Mouse (Mus musculus) CD4-positive naive resting alpha-beta T cell, adult 76 days (primary cell): ENCODE data around the gene Tmem242. TPM values are rescaled to one million over a fixed set of nuclear protein-coding genes. Genes with fewer than 3 reads are reported as not detected.

Experiments
- total RNA-seq: library from RNA; stranded (reverse); gene quantifications from one replicate; pipeline ENCODE4 v1.2.4, GENCODE M21; 2023

Gene Tmem242
- 31.7 TPM for total RNA-seq

GRCm38 (mm10) chr17:5440159-5440971, at the start of gene Tmem242:
Tmem242 (minus strand) TSS chr17:5440259.

GRCm38 (mm10) chr17:5418545-5418944, 21.5 kb downstream of the Tmem242 start, which contains the start of gene Ldhal6b:
Ldhal6b (minus strand) TSS chr17:5418767.

Other genes with a start within 250 kb of the Tmem242 start
- 1.2 TPM for gene Ldhal6b, start 21.5 kb downstream of the Tmem242 start, total RNA-seq
- gene Zdhhc14, start 52.3 kb upstream of the Tmem242 start, total RNA-seq, result 6.3 TPM